Mouse (Mus musculus) hindbrain, embryonic 15.5 days (tissue): Measurements from ENCODE around the gene Agrp. TPM values are rescaled to one million over a fixed set of nuclear protein-coding genes. Genes with fewer than 3 reads are reported as not detected.

Experiments
- ATAC-seq: fragments of 200-750 bp; cut with Nextera tagmentation; 2 replicates; pipeline ENCODE4 v1.8.0; 2017; ENCODE audit warnings: low read depth, moderate number of reproducible peaks, moderate TSS enrichment; ENCODE audit not compliant: low FRiP score
- H3K27ac ChIP-seq: fragments of 300-500 bp; sonication (generic); replicated peaks from 2 replicates; pipeline ENCODE4 v1.5.1; 2015; ENCODE audit warnings: mild to moderate bottlenecking, inconsistent platforms
- H3K27me3 ChIP-seq: fragments of 300-500 bp; sonication (generic); 2 replicates; pipeline ENCODE4 v1.6.1; 2015; ENCODE audit warnings: control low read depth, inconsistent platforms
- H3K36me3 ChIP-seq: fragments of 300-500 bp; sonication (generic); 2 replicates; pipeline ENCODE4 v1.6.1; 2015; ENCODE audit warnings: control low read depth, inconsistent platforms
- H3K4me1 ChIP-seq: fragments of 300-500 bp; sonication (generic); replicated peaks from 2 replicates; pipeline ENCODE4 v1.6.1; 2015; ENCODE audit warnings: control low read depth, inconsistent platforms
- H3K4me2 ChIP-seq: fragments of 300-500 bp; sonication (generic); 2 replicates; pipeline ENCODE4 v1.6.1; 2015; ENCODE audit warnings: moderate library complexity, mild to moderate bottlenecking, inconsistent platforms
- H3K4me3 ChIP-seq: fragments of 300-500 bp; sonication (generic); 2 replicates; pipeline ENCODE4 v1.5.1; 2015; ENCODE audit warnings: mild to moderate bottlenecking, inconsistent platforms
- H3K9ac ChIP-seq: fragments of 300-500 bp; sonication (generic); 2 replicates; pipeline ENCODE4 v1.6.1; 2015; ENCODE audit warnings: inconsistent platforms
- H3K9me3 ChIP-seq: fragments of 300-500 bp; sonication (generic); 2 replicates; pipeline ENCODE4 v1.6.1; 2016; ENCODE audit warnings: control low read depth, inconsistent platforms
- WGBS: fragments of 180-500 bp; shearing (Covaris S2); methylation state at CpG from one replicate; pipeline ENCODE4 v1.1.7; 2015; 5-methylcytosine and 5-hydroxymethylcytosine counted together
- polyA plus RNA-seq: library from polyadenylated mRNA; unstranded; fragments of >200 nt; fragmentation: Nextera tagmentation; extraction: Ambion mirVana; gene quantifications from 2 replicates; pipeline ENCODE4 v1.2.1, GENCODE M21; 2015

Agrp gene
- polyA plus RNA-seq, 1 experiment from 2014 or later: 0.56 TPM

- peaks cover 43% of the 10 kb centered on the region for H3K4me1 ChIP-seq
- WGBS: under 1% methylated on average over 11 of the region's 11 CpGs
- no peaks in the 10 kb centered on the region for H3K27me3 ChIP-seq
- no peaks in the 10 kb centered on the region for H3K36me3 ChIP-seq
- peak overlapping the region; percentile 97 for H3K4me3 ChIP-seq
- H3K9me3 ChIP-seq: no peaks in the 10 kb centered on the region
- H3K9ac ChIP-seq: peak overlapping the region; percentile 99
- peak overlapping the region; percentile 87 for H3K4me2 ChIP-seq
- peak overlapping the region; percentile 100 for H3K27ac ChIP-seq
- no peak for ATAC-seq
Observed at GRCm38 (mm10) chr8:105637601-105638041, 428 bp upstream of the Agrp start.

- ATAC-seq: peak; percentile 93
- WGBS: 0% methylated on average over 92 of the region's 126 CpGs
- Histone ChIP-seq H3K9me3 (no peaks in the 10 kb centered on the region), H3K4me1 (peaks cover 43% of the 10 kb centered on the region), H3K36me3 (no peaks in the 10 kb centered on the region), H3K4me2 (peak within 1 kb of the TSS; percentile 87), H3K4me3 (peak within 1 kb of the TSS; percentile 97), H3K9ac (peak within 1 kb of the TSS; percentile 99), H3K27ac (peak within 1 kb of the TSS; percentile 100), H3K27me3 (no peaks in the 10 kb centered on the region)
Observed at GRCm38 (mm10) chr8:105636018-105636962, 903 bp downstream of the Agrp start, which contains the start of gene Ctcf. Ctcf (plus strand) TSS chr8:105636568.

GRCm38 (mm10) chr8:105635481-105635880, 1.7 kb downstream of the Agrp start:
- no peaks in the 10 kb centered on the region for H3K36me3 ChIP-seq
- no peak for ATAC-seq

GRCm38 (mm10) chr8:105634771-105635458, 2.3 kb downstream of the Agrp start:
- Histone ChIP-seq H3K9me3 (no peaks in the 10 kb centered on the region), H3K36me3 (no peaks in the 10 kb centered on the region), H3K4me2 (peak overlapping the region; percentile 87), H3K27me3 (no peaks in the 10 kb centered on the region), H3K27ac (no peak overlapping the region), H3K4me1 (peaks cover 33% of the 10 kb centered on the region), H3K4me3 (peak overlapping the region; percentile 97), H3K9ac (no peak overlapping the region)
- WGBS: 94% methylated on average over 2 of the region's 2 CpGs
- no peak for ATAC-seq

More at GRCm38 (mm10) chr8:105635481-105635880, 1.7 kb downstream of the Agrp start:
- peak overlapping the region; percentile 100; the same call in 1 of the 2 replicates for H3K27ac ChIP-seq
- H3K4me1 ChIP-seq: peaks cover 38% of the 10 kb centered on the region
- 4% methylated on average over 11 of the region's 11 CpGs for WGBS
- no peaks in the 10 kb centered on the region for H3K27me3 ChIP-seq
- peak overlapping the region; percentile 87 for H3K4me2 ChIP-seq
- peak overlapping the region; percentile 97 for H3K4me3 ChIP-seq
- peak overlapping the region; percentile 99 for H3K9ac ChIP-seq
- H3K9me3 ChIP-seq: no peaks in the 10 kb centered on the region

- 92% methylated on average over 4 of the region's 4 CpGs for WGBS
- H3K27me3 ChIP-seq: no peaks in the 10 kb centered on the region
- no peaks in the 10 kb centered on the region for H3K4me1 ChIP-seq
- no peaks in the 10 kb centered on the region for H3K36me3 ChIP-seq
- no peaks in the 10 kb centered on the region for H3K9me3 ChIP-seq
- H3K4me3 ChIP-seq: no peak overlapping the region
- no peak overlapping the region for H3K27ac ChIP-seq
- no peak overlapping the region for H3K9ac ChIP-seq
- no peak overlapping the region for H3K4me2 ChIP-seq
- ATAC-seq: no peak
Observed at GRCm38 (mm10) chr8:105629337-105629736, 7.9 kb downstream of the Agrp start.

- Histone ChIP-seq H3K9ac (no peak overlapping the region), H3K4me2 (no peak overlapping the region), H3K27me3 (no peaks in the 10 kb centered on the region), H3K27ac (no peak overlapping the region), H3K4me3 (no peak overlapping the region), H3K36me3 (peaks cover 7% of the 10 kb centered on the region), H3K9me3 (no peaks in the 10 kb centered on the region), H3K4me1 (peaks cover 18% of the 10 kb centered on the region)
- 73% methylated on average over 1 of the region's 1 CpGs for WGBS
- no peak for ATAC-seq
Observed at GRCm38 (mm10) chr8:105626086-105626485, 11.1 kb downstream of the Agrp start.

- no peak for ATAC-seq
- Histone ChIP-seq H3K27me3 (no peaks in the 10 kb centered on the region), H3K27ac (no peak overlapping the region), H3K4me2 (no peak overlapping the region), H3K4me3 (no peak overlapping the region), H3K9me3 (no peaks in the 10 kb centered on the region), H3K9ac (no peak overlapping the region), H3K36me3 (peaks cover 19% of the 10 kb centered on the region), H3K4me1 (peaks cover 18% of the 10 kb centered on the region)
- WGBS: 79% methylated on average over 1 of the region's 1 CpGs
Observed at GRCm38 (mm10) chr8:105624831-105625230, 12.4 kb downstream of the Agrp start.

GRCm38 (mm10) chr8:105624401-105624800, 12.8 kb downstream of the Agrp start:
- Histone ChIP-seq H3K4me1 (peaks cover 18% of the 10 kb centered on the region), H3K4me2 (no peak overlapping the region), H3K4me3 (no peak overlapping the region), H3K36me3 (peaks cover 24% of the 10 kb centered on the region), H3K27me3 (no peaks in the 10 kb centered on the region), H3K9me3 (no peaks in the 10 kb centered on the region), H3K9ac (no peak overlapping the region), H3K27ac (no peak overlapping the region)
- ATAC-seq: no peak
- 58% methylated on average over 3 of the region's 3 CpGs for WGBS

GRCm38 (mm10) chr8:105623679-105624245, 13.4 kb downstream of the Agrp start:
- Histone ChIP-seq H3K36me3 (peaks cover 30% of the 10 kb centered on the region), H3K4me2 (no peak overlapping the region), H3K27ac (no peak overlapping the region), H3K9ac (no peak overlapping the region), H3K4me1 (peaks cover 18% of the 10 kb centered on the region), H3K27me3 (no peaks in the 10 kb centered on the region), H3K4me3 (no peak overlapping the region), H3K9me3 (no peaks in the 10 kb centered on the region)
- 48% methylated on average over 7 of the region's 7 CpGs for WGBS
- no peak for ATAC-seq

- Histone ChIP-seq H3K4me1 (peaks cover 18% of the 10 kb centered on the region), H3K36me3 (peaks cover 37% of the 10 kb centered on the region), H3K27ac (peak overlapping the region; percentile 54; the same call in 1 of the 2 replicates), H3K9me3 (no peaks in the 10 kb centered on the region), H3K4me3 (no peak overlapping the region), H3K9ac (no peak overlapping the region), H3K27me3 (no peaks in the 10 kb centered on the region), H3K4me2 (no peak overlapping the region)
- 29% methylated on average over 5 of the region's 5 CpGs for WGBS
- no peak for ATAC-seq
Observed at GRCm38 (mm10) chr8:105623118-105623517, 14.1 kb downstream of the Agrp start.

- H3K4me1 ChIP-seq: peaks cover 18% of the 10 kb centered on the region
- H3K9me3 ChIP-seq: no peaks in the 10 kb centered on the region
- no peaks in the 10 kb centered on the region for H3K27me3 ChIP-seq
- H3K36me3 ChIP-seq: peaks cover 43% of the 10 kb centered on the region
- no peak overlapping the region for H3K4me3 ChIP-seq
- peak overlapping the region; percentile 54 for H3K27ac ChIP-seq
- WGBS: 12% methylated on average over 8 of the region's 8 CpGs
- H3K9ac ChIP-seq: no peak overlapping the region
- no peak overlapping the region for H3K4me2 ChIP-seq
- ATAC-seq: peak; percentile 88
Observed at GRCm38 (mm10) chr8:105622421-105622920, 14.7 kb downstream of the Agrp start.
